Mouse (Mus musculus): Measurements from ENCODE around the gene Spryd4. TPM values are rescaled to one million over a fixed set of nuclear protein-coding genes. Genes with fewer than 3 reads are reported as not detected.
"Not testable (repeated sequence)": the region's sequence is repeated elsewhere in the genome, so short reads cannot be mapped to it uniquely, and the experiment has no call there.

Spryd4 gene
- total RNA-seq, 2 experiments from 2014 or later: 33.2 to 34.9 TPM

- DNase-seq (ENCODE audit: low spot score in 2 of 2): peak; percentile 32 to 72
Observed at GRCm38 (mm10) chr10:128188242-128188877, 23.2 kb downstream of the Spryd4 start.

DNA sequence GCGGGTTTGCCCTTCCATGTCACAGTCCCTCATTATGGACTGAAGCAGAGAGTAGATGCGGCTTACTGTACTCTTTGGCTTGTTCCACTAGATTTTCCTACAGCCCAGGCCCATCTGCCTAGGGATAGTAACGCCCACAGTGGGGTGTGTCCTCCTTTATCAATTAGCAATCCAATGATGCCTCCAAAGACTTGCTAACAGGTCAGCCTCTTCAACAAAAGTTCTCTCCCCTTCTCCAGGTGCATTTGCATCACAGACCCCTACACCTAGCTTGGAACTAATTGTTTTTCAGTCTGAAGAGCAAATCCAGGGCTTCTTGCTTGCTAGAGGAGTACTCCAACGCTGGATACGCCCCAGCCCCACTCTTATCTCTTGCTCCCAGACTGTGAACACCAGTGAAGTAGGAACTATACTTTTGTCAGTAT is 24.4 kb downstream of the Spryd4 start:
- no peak for DNase-seq (ENCODE audit: low spot score in 2 of 2)

- DNase-seq (ENCODE audit: low spot score in 2 of 2): peak; percentile 55 to 77
Observed at GRCm38 (mm10) chr10:128185959-128186358, 25.6 kb downstream of the Spryd4 start.

- DNase-seq (ENCODE audit: low spot score in 2 of 2): peak in 1 of 2 experiments; percentile 31
Observed at GRCm38 (mm10) chr10:128185277-128185940, 26.2 kb downstream of the Spryd4 start.

GRCm38 (mm10) chr10:128184296-128184695 is 27.3 kb downstream of the Spryd4 start:
- DNase-seq (ENCODE audit: low spot score in 2 of 2): no peak

DNA sequence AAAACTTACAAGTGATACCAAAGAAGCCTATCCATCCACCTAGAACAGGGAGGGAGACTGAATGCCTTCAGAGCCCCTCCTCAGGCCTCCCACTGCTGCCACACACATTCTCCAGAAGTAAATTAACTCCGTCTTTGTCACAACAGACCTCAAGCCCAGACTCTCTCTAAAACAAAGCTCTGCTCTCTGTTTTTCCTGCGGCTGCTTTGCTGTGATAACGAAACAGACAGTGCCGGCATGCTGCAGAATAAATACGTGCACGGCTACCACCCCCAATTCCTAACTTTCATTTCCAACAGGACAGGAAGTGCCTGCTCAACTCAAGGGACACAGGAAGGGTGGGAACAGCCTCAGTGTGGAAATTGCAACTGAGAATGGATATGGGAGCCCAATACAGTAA is 31.6 kb downstream of the Spryd4 start, which contains the start of gene Rbms2:
Rbms2 (minus strand) TSS at position 309 of the 400 bp plus-strand sequence.
- DNase-seq (ENCODE audit: low spot score in 2 of 2): peak in 1 of 2 experiments; percentile 18

GRCm38 (mm10) chr10:128177316-128177715 is 34.3 kb downstream of the Spryd4 start:
- DNase-seq (ENCODE audit: low spot score in 2 of 2): no peak

DNA sequence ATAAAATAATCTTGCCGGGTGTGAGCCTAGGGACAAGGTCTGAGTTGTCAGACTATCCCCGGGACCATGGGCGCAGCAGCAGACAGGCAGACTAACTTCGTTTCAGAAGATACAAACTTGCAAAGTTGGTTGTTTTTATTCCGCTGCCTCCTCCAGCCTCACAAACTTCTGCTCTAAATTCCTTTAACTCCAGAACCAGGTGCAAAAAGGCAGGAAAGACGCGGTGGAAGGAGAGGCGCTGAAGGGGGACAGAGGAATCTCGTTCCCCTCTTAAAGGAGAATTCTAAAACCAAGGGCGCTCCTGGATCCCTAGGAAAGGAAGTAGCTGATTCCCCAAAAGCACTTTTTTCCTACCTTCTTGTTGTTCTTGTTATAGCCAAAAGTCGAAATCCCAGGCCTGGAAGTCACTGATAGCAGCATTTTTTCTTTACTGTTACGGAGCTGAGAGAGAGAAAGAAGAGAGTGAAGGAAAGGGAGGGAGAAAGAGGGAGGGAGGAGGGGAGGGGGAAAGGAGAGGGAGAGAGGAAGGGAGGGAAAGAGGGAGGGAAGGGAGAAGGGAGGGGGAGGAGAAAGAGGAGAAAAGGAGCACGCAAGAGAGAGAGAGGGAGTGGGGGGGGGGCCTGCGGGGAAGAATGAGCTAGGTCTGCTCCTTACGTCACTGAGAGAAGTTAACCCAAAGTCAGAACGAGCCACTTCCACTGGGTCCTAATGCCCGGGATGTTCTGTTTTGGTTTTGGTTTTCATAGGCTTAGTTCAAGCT is 35.4 kb downstream of the Spryd4 start:
- DNase-seq (ENCODE audit: low spot score in 2 of 2): peak; percentile 25 to 66

DNA sequence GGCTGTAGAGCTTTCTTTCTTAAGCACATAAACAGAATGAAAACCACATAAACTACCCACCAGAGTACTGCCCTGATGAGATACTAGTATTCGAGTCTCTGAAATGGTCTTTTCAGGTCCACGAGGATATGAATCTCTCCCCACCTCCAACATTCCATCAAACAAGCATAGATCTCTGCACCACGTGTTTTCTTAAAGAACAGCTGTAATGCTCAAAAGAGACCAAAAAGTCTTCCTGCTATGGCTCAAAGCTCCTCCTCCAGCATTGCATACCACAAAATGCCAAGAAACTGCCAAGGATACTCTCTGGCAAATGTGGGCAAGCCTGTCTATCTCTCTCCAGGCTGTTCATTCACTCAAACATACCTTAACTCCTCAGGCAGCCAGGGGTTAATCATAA is 36.3 kb downstream of the Spryd4 start:
- DNase-seq (ENCODE audit: low spot score in 2 of 2): no peak

DNA sequence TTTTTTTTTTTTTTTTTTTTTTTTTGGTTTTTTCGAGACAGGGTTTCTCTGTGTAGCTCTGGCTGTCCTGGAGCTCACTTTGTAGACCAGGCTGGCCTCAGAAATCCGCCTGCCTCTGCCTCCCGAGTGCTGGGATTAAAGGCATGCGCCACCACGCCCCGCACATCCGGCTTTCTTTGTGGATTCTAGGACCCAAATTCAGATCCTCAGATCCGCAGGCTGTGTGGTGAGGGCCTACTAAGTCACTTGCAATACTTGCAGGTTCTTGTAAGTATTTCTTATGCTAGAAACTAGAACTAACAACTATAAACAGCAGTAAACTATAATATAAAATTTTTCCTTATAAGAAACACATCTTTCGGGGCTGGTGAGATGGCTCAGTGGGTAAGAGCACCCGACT is 40.3 kb downstream of the Spryd4 start:
- not testable (repeated sequence) for DNase-seq (ENCODE audit: low spot score in 2 of 2)

- DNase-seq (ENCODE audit: low spot score in 2 of 2): no peak
Observed at GRCm38 (mm10) chr10:128167091-128167490, 44.5 kb downstream of the Spryd4 start.

DNA sequence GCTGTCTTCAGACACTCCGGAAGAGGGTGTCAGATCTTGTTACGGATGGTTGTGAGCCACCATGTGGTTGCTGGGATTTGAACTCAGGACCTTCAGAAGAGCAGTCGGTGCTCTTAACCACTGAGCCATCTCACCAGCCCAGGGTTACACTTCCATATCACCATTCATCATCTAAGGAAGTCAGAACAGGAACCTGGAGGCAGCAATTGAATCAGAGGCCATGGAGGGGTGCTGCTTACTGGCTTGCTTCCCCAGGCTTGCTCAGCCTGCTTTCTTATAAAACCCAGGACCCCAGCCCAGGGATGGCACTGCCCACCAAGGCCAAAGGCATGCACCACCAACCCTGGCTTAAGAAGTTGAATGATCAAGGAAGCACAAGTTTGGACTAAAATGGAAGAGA is 45.9 kb downstream of the Spryd4 start:
- not testable (repeated sequence) for DNase-seq (ENCODE audit: low spot score in 2 of 2)

Other genes starting within 250 kb of the Spryd4 start
- gene Hsd17b6, start 204.2 kb downstream of the Spryd4 start, total RNA-seq (2021): under 1 TPM in 1 of 2 experiments, not detected in 1; 0.44 TPM
- 10 to 100 TPM; 15.4 to 15.5 TPM for gene Prim1, start 196.6 kb downstream of the Spryd4 start, total RNA-seq (2021)
- 100 to 1,000 TPM; 673 TPM for gene Naca, start 176.2 kb downstream of the Spryd4 start, total RNA-seq (2021)
- 100 to 1,000 TPM; 108 to 110 TPM for gene Ptges3, start 152.9 kb downstream of the Spryd4 start, total RNA-seq (2021)
- gene Atp5b, start 128.5 kb downstream of the Spryd4 start, total RNA-seq (2021): 1,000 to 10,000 TPM; 3,386 to 3,414 TPM
- gene Baz2a, start 120.2 kb downstream of the Spryd4 start, total RNA-seq (2021): 10 to 100 TPM; 24.4 to 24.8 TPM
- 10 to 100 TPM; 83.8 to 85.3 TPM for gene Rbms2, start 31.5 kb downstream of the Spryd4 start, total RNA-seq (2021)
- 1 to 10 TPM; 1.5 to 2.1 TPM for gene Gls2, start 17.4 kb downstream of the Spryd4 start, total RNA-seq (2021)
- gene Mip, start 14.0 kb upstream of the Spryd4 start, total RNA-seq (2021): not detected
- 10 to 100 TPM; 12.7 to 14.7 TPM for gene Timeless, start 20.3 kb upstream of the Spryd4 start, total RNA-seq (2021)
- gene Apon, start 42.3 kb upstream of the Spryd4 start, total RNA-seq (2021): under 1 TPM; 0.32 to 0.70 TPM
- gene Apof, start 56.9 kb upstream of the Spryd4 start, total RNA-seq (2021): 1 to 10 TPM in 1 of 2 experiments, not detected in 1; 1.6 TPM
- gene Stat2, start 58.8 kb upstream of the Spryd4 start, total RNA-seq (2021): 10 to 100 TPM in 1 of 2 experiments, 1 to 10 TPM in 1; 9.3 to 10.2 TPM
- not detected for gene Il23a, start 86.9 kb upstream of the Spryd4 start, total RNA-seq (2021)
- gene Pan2, start 91.5 kb upstream of the Spryd4 start, total RNA-seq (2021): 10 to 100 TPM; 17.2 to 19.5 TPM
- 100 to 1,000 TPM in 1 of 2 experiments, 10 to 100 TPM in 1; 94.1 to 100 TPM for gene Cnpy2, start 110.7 kb upstream of the Spryd4 start, total RNA-seq (2021)
- 100 to 1,000 TPM; 403 to 430 TPM for gene Cs, start 125.9 kb upstream of the Spryd4 start, total RNA-seq (2021)
- gene Coq10a, start 157.2 kb upstream of the Spryd4 start, total RNA-seq (2021): 100 to 1,000 TPM; 115 to 133 TPM
- gene Ankrd52, start 165.3 kb upstream of the Spryd4 start, total RNA-seq (2021): 10 to 100 TPM; 45.3 to 48.3 TPM
- under 1 TPM in 1 of 2 experiments, not detected in 1; 0.23 TPM for gene Slc39a5, start 189.4 kb upstream of the Spryd4 start, total RNA-seq (2021)
- gene Nabp2, start 199.7 kb upstream of the Spryd4 start, total RNA-seq (2021): 10 to 100 TPM; 48.0 to 50.7 TPM
- gene Rnf41, start 199.8 kb upstream of the Spryd4 start, total RNA-seq (2021): 10 to 100 TPM; 21.9 to 24.0 TPM
- gene Smarcc2, start 247.4 kb upstream of the Spryd4 start, total RNA-seq (2021): 10 to 100 TPM; 90.8 to 91.2 TPM